Mouse (Mus musculus): Measurements from ENCODE around the gene Ppp6r1.
"Not testable (repeated sequence)": the region's sequence is repeated elsewhere in the genome, so short reads cannot be mapped to it uniquely, and the experiment has no call there.

Gene Ppp6r1

GRCm38 (mm10) chr7:4613740-4614403 lies 44.9 kb downstream of the Ppp6r1 start:
- DNase-seq (ENCODE audit: low spot score in 2 of 2), result no peak

DNA sequence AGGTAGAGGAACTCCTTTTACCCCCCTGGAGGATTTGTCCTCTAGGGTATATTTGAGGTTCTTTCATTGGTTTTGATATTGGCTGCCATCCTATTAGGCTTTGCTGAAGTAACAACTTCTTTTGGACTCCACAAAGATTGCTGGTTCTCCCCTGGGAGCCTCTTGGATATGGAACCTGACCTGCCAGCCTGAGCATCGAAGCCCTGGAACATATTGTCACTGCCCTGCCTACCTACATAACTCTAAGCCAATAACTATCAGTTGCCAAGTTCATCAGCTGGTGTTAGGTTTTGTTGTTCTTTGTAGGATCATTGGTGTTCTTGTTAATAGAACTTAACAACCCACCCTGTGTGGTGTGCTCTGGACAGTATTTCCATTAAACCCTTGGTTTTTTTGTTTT lies 45.9 kb downstream of the Ppp6r1 start:
- no peak for DNase-seq (ENCODE audit: low spot score in 2 of 2)

GRCm38 (mm10) chr7:4612386-4612785 lies 46.4 kb downstream of the Ppp6r1 start:
- no peak for DNase-seq (ENCODE audit: low spot score in 2 of 2)

DNA sequence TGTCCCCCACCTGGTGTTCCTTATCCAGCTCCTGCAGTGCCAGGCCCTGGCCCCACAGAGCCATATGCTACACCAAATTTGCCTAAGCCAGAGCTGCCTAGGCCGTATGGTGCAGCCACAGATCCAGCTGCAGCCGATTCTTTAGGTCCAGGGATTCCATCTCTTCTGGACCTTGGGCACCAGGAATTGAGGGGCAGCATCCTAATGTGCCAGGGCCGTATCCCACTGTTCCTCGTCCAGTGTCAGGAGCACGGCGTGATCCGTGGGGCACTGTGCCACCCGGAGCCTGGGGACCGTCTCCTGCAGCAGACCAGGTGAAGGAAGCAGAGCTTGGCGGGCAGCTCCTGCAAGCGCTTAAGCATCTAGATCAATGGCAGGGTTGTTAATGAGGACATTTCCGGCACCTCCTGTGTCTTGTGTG lies 46.9 kb downstream of the Ppp6r1 start:
- DNase-seq (ENCODE audit: low spot score in 2 of 2), result no peak

DNA sequence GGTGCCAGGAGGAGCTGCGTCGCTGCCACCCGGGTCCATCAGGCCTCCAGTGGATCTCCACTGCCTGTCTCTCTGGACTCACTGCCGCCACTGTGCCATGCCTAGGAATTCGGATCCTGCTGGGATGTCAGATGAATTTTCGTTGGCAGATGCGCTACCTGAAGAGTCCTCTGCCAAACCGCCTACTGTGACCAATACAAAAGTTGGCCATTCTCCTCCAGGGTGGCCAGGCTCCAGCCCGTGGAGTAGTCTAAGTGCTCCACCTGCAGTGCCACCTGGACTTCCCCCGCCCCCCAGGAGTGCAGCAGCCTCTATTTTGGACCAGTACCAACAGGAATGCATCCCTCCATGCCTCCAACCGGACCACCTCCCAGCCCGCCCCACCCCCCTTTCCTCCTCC lies 47.3 kb downstream of the Ppp6r1 start:
- DNase-seq (ENCODE audit: low spot score in 2 of 2), result no peak

- no peak for DNase-seq (ENCODE audit: low spot score in 2 of 2)
Measured at GRCm38 (mm10) chr7:4608002-4608401, 50.8 kb downstream of the Ppp6r1 start.

GRCm38 (mm10) chr7:4603873-4604272 lies 54.9 kb downstream of the Ppp6r1 start, which contains the start of gene Ptprh:
Gene Ptprh, minus strand, starts transcription at chr7:4604041.
- no peak for DNase-seq (ENCODE audit: low spot score in 2 of 2)

DNA sequence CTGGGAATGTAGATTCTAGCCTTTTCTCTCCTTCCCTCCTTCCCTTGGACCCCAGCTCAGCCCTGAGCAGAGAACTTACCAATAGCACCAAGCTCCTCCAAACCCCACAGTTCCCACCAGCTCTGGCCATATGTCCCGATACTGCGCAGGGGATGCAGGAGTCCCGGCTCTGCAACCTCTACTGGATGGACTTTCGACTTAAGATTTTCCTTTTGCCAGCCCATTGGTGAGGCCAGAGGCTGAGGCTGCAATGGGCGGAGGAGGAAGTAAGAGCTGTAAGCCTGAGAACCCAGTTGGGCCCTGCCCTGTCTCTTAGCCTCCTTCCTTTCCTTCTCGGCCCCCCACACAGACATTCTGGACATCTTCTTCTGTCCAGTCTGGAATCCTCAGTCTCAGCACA lies 55.9 kb downstream of the Ppp6r1 start:
- DNase-seq (ENCODE audit: low spot score in 2 of 2), result no peak

- DNase-seq (ENCODE audit: low spot score in 2 of 2), result not testable (repeated sequence)
Measured at GRCm38 (mm10) chr7:4597046-4597445, 61.8 kb downstream of the Ppp6r1 start.
